Mouse (Mus musculus): ENCODE measurements at regions not wholly inside any gene's neighbourhood (a gene's known extent, or its start where the extent isn't known, plus 50 kb on each side); places are given as distances from the start of the nearest gene placed in this dataset.
"Not testable (repeated sequence)": the region's sequence is repeated elsewhere in the genome, so short reads cannot be mapped to it uniquely, and the experiment has no call there.

DNA sequence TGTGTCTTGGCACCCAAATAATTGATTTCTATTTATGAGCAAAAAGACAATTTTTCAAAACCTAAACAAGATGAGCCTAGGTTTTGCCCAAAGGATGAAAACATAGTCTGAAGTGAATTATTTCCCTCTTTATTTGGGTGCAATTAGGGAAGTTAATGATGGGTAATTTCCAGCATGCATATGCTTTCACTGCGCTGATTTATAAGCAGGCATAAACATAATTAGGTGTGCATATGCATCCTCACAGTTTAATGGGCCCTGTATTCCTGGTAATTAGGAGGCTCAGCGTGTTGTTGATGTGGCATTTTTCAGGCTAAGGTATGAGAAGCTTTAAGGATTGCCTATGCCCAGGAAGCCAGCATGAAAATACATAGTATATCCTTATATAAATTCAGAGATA is 645.3 kb downstream of the Kcna4 start:
- TF ChIP-seq CTCF (conservative IDR thresholded peaks at IDR 0.05; ENCODE audit: insufficient read depth, insufficient read length, low read depth, low read length) = no peak
- whole genome bisulfite sequencing = 53% methylated on average over 2 of the region's 2 CpGs

DNA sequence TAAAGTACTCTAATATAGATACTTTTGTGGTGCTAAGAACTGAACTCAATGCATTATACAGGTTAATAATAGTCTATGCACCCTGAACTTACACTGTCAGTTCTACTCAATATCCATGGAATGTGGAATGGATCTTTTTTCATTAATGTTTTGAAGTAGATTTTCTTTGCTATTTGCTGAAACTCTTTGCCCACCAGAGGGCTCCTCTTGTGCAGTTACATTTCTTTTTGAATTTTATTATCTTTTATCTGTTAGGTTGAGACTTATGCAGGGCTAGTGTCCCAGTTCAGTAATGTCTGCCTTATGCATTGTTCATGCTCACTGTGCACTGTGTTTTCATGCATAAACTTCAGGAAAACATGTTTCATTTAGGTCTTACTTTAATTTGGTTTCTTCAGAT is 650.9 kb downstream of the Kcna4 start:
- no peaks in the 10 kb centered on the region for H3K4me1 ChIP-seq (ENCODE audit: control insufficient read depth, insufficient read depth, low read length)

More for the DNA sequence above, 645.3 kb downstream of the Kcna4 start:
- Histone ChIP-seq H3K4me1 (ENCODE audit: control insufficient read depth, insufficient read depth, low read length) (no peaks in the 10 kb centered on the region), H3K27me3 (replicated peaks; ENCODE audit: control insufficient read depth, insufficient read depth, low read length) (no peaks in the 10 kb centered on the region), H3K36me3 (ENCODE audit: control insufficient read depth, insufficient read depth, low read length) (no peaks in the 10 kb centered on the region), H3K27ac (ENCODE audit: insufficient read depth, low read depth, low read length) (no peak overlapping the region), H3K4me3 (ENCODE audit: insufficient read depth, low read depth, low read length) (no peak overlapping the region)
- DNase-seq = no peak

GRCm38 (mm10) chr2:107945837-107946451 is 655.5 kb downstream of the Kcna4 start:
- Histone ChIP-seq H3K27ac (ENCODE audit: insufficient read depth, low read depth, low read length) (no peak overlapping the region), H3K4me1 (ENCODE audit: control insufficient read depth, insufficient read depth, low read length) (no peaks in the 10 kb centered on the region), H3K27me3 (replicated peaks; ENCODE audit: control insufficient read depth, insufficient read depth, low read length) (no peaks in the 10 kb centered on the region), H3K36me3 (ENCODE audit: control insufficient read depth, insufficient read depth, low read length) (no peaks in the 10 kb centered on the region), H3K4me3 (ENCODE audit: insufficient read depth, low read depth, low read length) (no peak overlapping the region)
- TF ChIP-seq POLR2A (IDR thresholded peaks at IDR 0.05; ENCODE audit: low read depth, low read length) (no peak), CTCF (conservative IDR thresholded peaks at IDR 0.05; ENCODE audit: insufficient read depth, insufficient read length, low read depth, low read length) (peak; percentile 49)
- peak; percentile 29 for DNase-seq
- WGBS = 5% methylated on average over 3 of the region's 3 CpGs

More for the DNA sequence above, 650.9 kb downstream of the Kcna4 start:
- no peaks in the 10 kb centered on the region for H3K27me3 ChIP-seq (replicated peaks; ENCODE audit: control insufficient read depth, insufficient read depth, low read length)
- no peak overlapping the region for H3K4me3 ChIP-seq (ENCODE audit: insufficient read depth, low read depth, low read length)
- DNase-seq = no peak
- TF ChIP-seq CTCF (conservative IDR thresholded peaks at IDR 0.05; ENCODE audit: insufficient read depth, insufficient read length, low read depth, low read length) = no peak
- no peak for TF ChIP-seq POLR2A (IDR thresholded peaks at IDR 0.05; ENCODE audit: low read depth, low read length)
- no peaks in the 10 kb centered on the region for H3K36me3 ChIP-seq (ENCODE audit: control insufficient read depth, insufficient read depth, low read length)
- H3K27ac ChIP-seq (ENCODE audit: insufficient read depth, low read depth, low read length) = no peak overlapping the region

- H3K4me3 ChIP-seq (ENCODE audit: insufficient read depth, low read depth, low read length); DNase-seq; H3K4me1 ChIP-seq (ENCODE audit: control insufficient read depth, insufficient read depth, low read length); H3K27me3 ChIP-seq (replicated peaks; ENCODE audit: control insufficient read depth, insufficient read depth, low read length); H3K36me3 ChIP-seq (ENCODE audit: control insufficient read depth, insufficient read depth, low read length); H3K27ac ChIP-seq (ENCODE audit: insufficient read depth, low read depth, low read length): not testable (repeated sequence)
- WGBS = 85% methylated on average over 9 of the region's 9 CpGs
Measured at GRCm38 (mm10) chr2:107955608-107956127, 665.2 kb downstream of the Kcna4 start.

- not testable (repeated sequence) for DNase-seq; H3K27ac ChIP-seq (ENCODE audit: insufficient read depth, low read depth, low read length); H3K36me3 ChIP-seq (ENCODE audit: control insufficient read depth, insufficient read depth, low read length); H3K27me3 ChIP-seq (replicated peaks; ENCODE audit: control insufficient read depth, insufficient read depth, low read length); H3K4me3 ChIP-seq (ENCODE audit: insufficient read depth, low read depth, low read length); H3K4me1 ChIP-seq (ENCODE audit: control insufficient read depth, insufficient read depth, low read length)
- 88% methylated on average over 8 of the region's 8 CpGs for WGBS
Measured at GRCm38 (mm10) chr2:107963921-107964320, 673.5 kb downstream of the Kcna4 start.

DNA sequence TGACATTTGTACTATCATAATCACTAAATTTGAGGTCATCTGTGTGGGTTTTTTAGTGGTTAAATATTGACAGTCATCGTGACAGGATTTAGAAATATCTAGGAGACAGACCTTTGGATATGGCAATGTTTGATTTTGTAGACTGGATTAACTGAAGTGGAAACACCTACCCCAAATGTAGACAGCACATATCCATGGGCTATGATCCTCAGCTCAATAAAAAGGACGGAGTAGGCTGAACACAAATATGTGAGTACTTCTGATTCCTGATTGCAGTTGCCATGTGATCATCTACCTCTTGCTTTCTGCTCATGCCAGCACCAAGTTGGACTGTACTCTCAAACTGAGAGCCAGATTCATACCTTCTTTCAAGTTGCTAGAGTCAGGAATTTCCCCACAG is 674.4 kb downstream of the Kcna4 start:
- no peak for DNase-seq
- no peaks in the 10 kb centered on the region for H3K36me3 ChIP-seq (ENCODE audit: control insufficient read depth, insufficient read depth, low read length)
- H3K27me3 ChIP-seq (replicated peaks; ENCODE audit: control insufficient read depth, insufficient read depth, low read length) = no peaks in the 10 kb centered on the region
- no peak overlapping the region for H3K4me3 ChIP-seq (ENCODE audit: insufficient read depth, low read depth, low read length)
- no peak overlapping the region for H3K27ac ChIP-seq (ENCODE audit: insufficient read depth, low read depth, low read length)
- TF ChIP-seq CTCF (conservative IDR thresholded peaks at IDR 0.05; ENCODE audit: insufficient read depth, insufficient read length, low read depth, low read length) (no peak), POLR2A (IDR thresholded peaks at IDR 0.05; ENCODE audit: low read depth, low read length) (no peak)
- no peaks in the 10 kb centered on the region for H3K4me1 ChIP-seq (ENCODE audit: control insufficient read depth, insufficient read depth, low read length)
- 57% methylated on average over 2 of the region's 2 CpGs for WGBS

GRCm38 (mm10) chr2:107965336-107966306 is 675.2 kb downstream of the Kcna4 start:
- H3K36me3 ChIP-seq (ENCODE audit: control insufficient read depth, insufficient read depth, low read length) = no peaks in the 10 kb centered on the region
- H3K27me3 ChIP-seq (replicated peaks; ENCODE audit: control insufficient read depth, insufficient read depth, low read length) = no peaks in the 10 kb centered on the region
- H3K27ac ChIP-seq (ENCODE audit: insufficient read depth, low read depth, low read length) = no peak overlapping the region
- H3K4me1 ChIP-seq (ENCODE audit: control insufficient read depth, insufficient read depth, low read length) = no peaks in the 10 kb centered on the region
- no peak for DNase-seq
- TF ChIP-seq POLR2A (IDR thresholded peaks at IDR 0.05; ENCODE audit: low read depth, low read length) = no peak
- TF ChIP-seq CTCF (conservative IDR thresholded peaks at IDR 0.05; ENCODE audit: insufficient read depth, insufficient read length, low read depth, low read length) = no peak
- no peak overlapping the region for H3K4me3 ChIP-seq (ENCODE audit: insufficient read depth, low read depth, low read length)
- 72% methylated on average over 7 of the region's 7 CpGs for WGBS

Measured in kidney, adult 2 months (tissue).